Mouse (Mus musculus) intestine, embryonic 15.5 days (tissue): ENCODE data around the gene Kdelc2. TPM values are rescaled to one million over a fixed set of nuclear protein-coding genes. Genes with fewer than 3 reads are reported as not detected.

ENCODE experiments used
- ATAC-seq: fragments of 200-750 bp; cut with Nextera tagmentation; 2 replicates; pipeline ENCODE4 v1.8.0; 2017; ENCODE audit warnings: moderate TSS enrichment, moderate library complexity
- H3K27ac ChIP-seq: fragments of 300-500 bp; sonication (generic); 2 replicates; pipeline ENCODE4 v1.5.1; 2015; ENCODE audit warnings: mild to moderate bottlenecking, inconsistent platforms
- H3K27me3 ChIP-seq: fragments of 300-500 bp; sonication (generic); replicated peaks from 2 replicates; pipeline ENCODE4 v1.6.1; 2015; ENCODE audit warnings: inconsistent platforms
- H3K36me3 ChIP-seq: fragments of 300-500 bp; sonication (generic); 2 replicates; pipeline ENCODE4 v1.6.1; 2015; ENCODE audit warnings: inconsistent platforms
- H3K4me1 ChIP-seq: fragments of 300-500 bp; sonication (generic); replicated peaks from 2 replicates; pipeline ENCODE4 v1.6.1; 2015; ENCODE audit warnings: inconsistent platforms
- H3K4me2 ChIP-seq: fragments of 300-500 bp; sonication (generic); replicated peaks from 2 replicates; pipeline ENCODE4 v1.6.1; 2015; ENCODE audit warnings: mild to moderate bottlenecking, inconsistent platforms
- H3K4me3 ChIP-seq: fragments of 300-500 bp; sonication (generic); replicated peaks from 2 replicates; pipeline ENCODE4 v1.5.1; 2015; ENCODE audit warnings: inconsistent platforms
- H3K9ac ChIP-seq: fragments of 300-500 bp; sonication (generic); 2 replicates; pipeline ENCODE4 v1.6.1; 2015; ENCODE audit warnings: inconsistent platforms
- H3K9me3 ChIP-seq: fragments of 300-500 bp; sonication (generic); 2 replicates; pipeline ENCODE4 v1.6.1; 2016; ENCODE audit warnings: inconsistent platforms
- WGBS: fragments of 180-500 bp; shearing (Covaris S2); methylation state at CpG from one replicate; pipeline ENCODE4 v1.1.7; 2015; 5-methylcytosine and 5-hydroxymethylcytosine counted together
- polyA plus RNA-seq: library from polyadenylated mRNA; unstranded; fragments of >200 nt; fragmentation: Nextera tagmentation; extraction: Ambion mirVana; gene quantifications from 2 replicates; pipeline ENCODE4 v1.2.1, GENCODE M21; 2015

Gene Kdelc2
- polyA plus RNA-seq, 1 experiment from 2014 or later = 33.1 TPM

DNA sequence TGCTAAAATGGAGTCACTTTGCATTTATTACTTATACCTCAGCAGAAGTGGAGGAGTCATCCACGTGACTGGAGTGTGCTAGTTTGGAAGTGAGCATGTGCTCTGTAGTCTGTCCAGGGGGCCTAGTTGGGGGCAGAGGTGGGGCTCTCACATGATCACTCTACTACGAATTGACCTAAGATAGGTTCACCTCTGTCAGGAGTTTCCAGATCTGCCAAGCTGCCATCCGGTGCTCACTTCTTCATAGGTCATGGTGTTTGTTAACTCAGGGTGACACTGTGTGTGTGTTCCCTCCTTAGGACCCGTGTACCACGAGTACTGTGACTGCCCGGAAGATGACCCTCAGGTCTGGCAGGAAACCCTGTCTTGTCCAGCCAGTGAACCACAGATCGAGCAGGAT, 6.3 kb downstream of the Kdelc2 start:
- 78% methylated on average over 7 of the region's 7 CpGs for WGBS
- no peaks in the 10 kb centered on the region for H3K9me3 ChIP-seq
- no peak overlapping the region for H3K27ac ChIP-seq
- H3K4me3 ChIP-seq = no peak overlapping the region
- H3K4me2 ChIP-seq = no peak overlapping the region
- H3K4me1 ChIP-seq = no peaks in the 10 kb centered on the region
- no peaks in the 10 kb centered on the region for H3K36me3 ChIP-seq
- H3K9ac ChIP-seq = no peak overlapping the region
- no peaks in the 10 kb centered on the region for H3K27me3 ChIP-seq
- no peak for ATAC-seq

DNA sequence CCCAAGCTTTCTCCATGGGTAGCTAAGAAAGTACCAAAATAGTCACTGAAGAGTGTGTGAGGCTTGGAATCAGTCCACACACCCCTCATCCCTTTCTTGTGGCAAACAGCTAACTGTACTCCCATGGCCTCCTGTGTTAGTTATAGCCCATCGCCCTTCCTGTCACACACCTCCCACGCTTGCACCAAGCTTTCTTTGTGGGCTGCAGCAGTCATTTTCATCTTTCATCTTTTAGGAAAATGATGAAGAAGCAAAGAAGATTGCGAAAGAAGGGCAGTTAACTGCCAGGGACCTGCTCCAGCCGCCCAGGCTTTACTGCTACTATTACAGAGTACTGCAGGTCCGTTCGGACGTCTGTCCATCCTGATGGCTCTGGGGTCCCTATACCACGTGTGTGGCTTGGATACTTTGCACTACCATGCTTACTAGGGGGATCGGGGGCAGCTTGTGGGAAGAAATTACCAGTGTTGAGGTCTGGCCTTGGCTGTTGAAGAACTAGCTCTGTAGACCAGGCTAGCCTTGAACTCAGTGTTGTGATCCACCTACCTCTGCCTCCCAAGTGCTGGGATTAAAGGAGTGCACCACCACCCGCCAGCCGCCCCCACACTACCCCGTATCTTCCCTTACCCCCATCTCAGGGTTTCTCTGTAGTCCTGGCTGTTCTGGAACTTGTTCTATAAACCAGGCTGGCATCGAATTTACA, 14.0 kb downstream of the Kdelc2 start:
- no peaks in the 10 kb centered on the region for H3K27me3 ChIP-seq
- 78% methylated on average over 13 of the region's 13 CpGs for WGBS
- no peaks in the 10 kb centered on the region for H3K9me3 ChIP-seq
- H3K4me1 ChIP-seq = peaks cover 9% of the 10 kb centered on the region; the same call in 1 of the 2 replicates
- H3K9ac ChIP-seq = no peak overlapping the region
- H3K4me3 ChIP-seq = no peak overlapping the region
- peak; percentile 34; the same call in 1 of the 2 replicates for ATAC-seq
- H3K4me2 ChIP-seq = no peak overlapping the region
- no peak overlapping the region for H3K27ac ChIP-seq
- no peaks in the 10 kb centered on the region for H3K36me3 ChIP-seq

DNA sequence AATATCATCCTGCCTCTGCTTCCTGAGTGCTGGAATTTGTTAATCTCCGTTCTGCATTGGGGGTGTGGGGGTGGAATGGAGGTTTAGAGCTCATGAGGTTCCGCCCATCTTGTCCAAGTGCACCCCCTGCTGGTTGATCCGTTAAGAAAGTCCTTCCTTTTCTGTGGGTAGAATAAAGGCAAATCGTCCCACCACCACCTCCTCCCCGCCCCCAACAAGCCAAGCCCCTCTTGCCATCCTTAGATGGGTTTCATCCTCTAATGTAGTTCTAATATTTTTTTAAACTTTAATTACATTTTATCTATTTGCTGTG, 14.5 kb downstream of the Kdelc2 start:
- H3K4me2 ChIP-seq = no peak overlapping the region
- no peak overlapping the region for H3K27ac ChIP-seq
- ATAC-seq = no peak
- H3K9ac ChIP-seq = no peak overlapping the region
- H3K36me3 ChIP-seq = no peaks in the 10 kb centered on the region
- H3K27me3 ChIP-seq = no peaks in the 10 kb centered on the region
- H3K4me3 ChIP-seq = no peak overlapping the region
- H3K9me3 ChIP-seq = no peaks in the 10 kb centered on the region
- peaks cover 9% of the 10 kb centered on the region; the same call in 1 of the 2 replicates for H3K4me1 ChIP-seq
- 12% methylated on average over 5 of the region's 5 CpGs for WGBS

DNA sequence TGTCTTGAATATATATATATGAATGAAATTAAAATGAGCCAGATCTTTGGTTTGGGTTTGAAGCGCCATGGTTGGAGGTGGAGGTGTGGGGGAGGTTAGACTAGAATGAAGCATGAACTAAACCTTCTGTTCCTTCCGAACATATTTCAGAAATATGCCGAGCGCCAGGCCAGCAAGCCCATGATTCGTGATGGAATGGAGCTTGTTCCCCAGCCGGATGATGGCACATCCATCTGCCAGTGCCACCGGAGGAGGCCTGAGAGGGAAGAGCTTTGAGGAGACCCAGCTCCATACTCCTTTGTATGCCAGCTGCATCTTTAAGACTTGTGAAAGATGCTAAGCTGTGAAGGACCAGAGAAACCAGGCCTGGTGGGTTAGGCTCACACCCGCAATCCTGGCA, 15.7 kb downstream of the Kdelc2 start:
- ATAC-seq = no peak
- Histone ChIP-seq H3K9me3 (no peaks in the 10 kb centered on the region), H3K4me2 (no peak overlapping the region), H3K9ac (no peak overlapping the region), H3K27ac (no peak overlapping the region), H3K36me3 (no peaks in the 10 kb centered on the region), H3K4me3 (no peak overlapping the region), H3K27me3 (no peaks in the 10 kb centered on the region), H3K4me1 (peaks cover 9% of the 10 kb centered on the region; the same call in 1 of the 2 replicates)
- 96% methylated on average over 8 of the region's 8 CpGs for WGBS

DNA sequence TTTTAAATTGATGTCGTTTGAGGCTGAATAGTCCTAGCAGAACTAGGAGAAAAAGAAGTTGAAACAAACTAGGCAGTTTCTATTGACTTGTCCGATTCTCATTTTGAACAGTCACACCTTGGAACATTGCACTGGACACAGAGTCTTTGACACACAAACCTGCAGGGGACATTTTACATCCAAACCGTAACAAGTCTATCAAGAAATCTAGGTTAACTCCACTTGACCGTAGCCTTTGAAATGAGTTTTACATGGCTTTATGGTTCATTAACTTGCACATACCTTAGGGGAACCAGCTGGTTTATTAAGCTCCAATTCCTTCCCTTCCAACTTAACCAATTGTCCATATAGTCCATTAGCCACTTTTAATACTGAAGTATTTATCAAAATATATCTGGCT, 16.9 kb downstream of the Kdelc2 start:
- 97% methylated on average over 4 of the region's 4 CpGs for WGBS
- no peaks in the 10 kb centered on the region for H3K9me3 ChIP-seq

DNA sequence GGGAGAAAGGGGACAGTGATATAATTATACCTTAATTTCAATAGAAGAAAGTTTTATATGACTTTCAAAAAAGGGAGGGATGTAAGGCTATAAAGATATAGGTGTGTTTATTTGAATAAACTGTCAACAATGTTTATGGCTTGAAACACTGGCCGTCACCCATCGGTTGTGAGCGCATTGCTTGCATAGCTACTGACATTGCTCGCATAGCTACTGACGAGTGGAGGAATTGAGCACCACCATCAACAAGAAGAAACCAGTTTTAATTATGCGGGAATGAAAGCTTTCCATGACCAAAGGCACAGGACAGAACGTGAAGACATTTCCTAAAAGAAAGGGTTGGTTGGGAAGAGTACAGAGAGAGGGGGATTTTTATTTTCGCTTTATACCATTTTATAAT, 17.3 kb downstream of the Kdelc2 start:
- H3K9ac ChIP-seq = no peak overlapping the region
- no peak for ATAC-seq
- WGBS = 80% methylated on average over 8 of the region's 8 CpGs

More for the DNA sequence above, 16.9 kb downstream of the Kdelc2 start:
- Histone ChIP-seq H3K9ac (no peak overlapping the region), H3K4me1 (peaks cover 10% of the 10 kb centered on the region; the same call in 1 of the 2 replicates), H3K36me3 (no peaks in the 10 kb centered on the region), H3K4me3 (no peak overlapping the region), H3K27me3 (no peaks in the 10 kb centered on the region), H3K4me2 (no peak overlapping the region), H3K27ac (no peak overlapping the region)
- ATAC-seq = no peak

DNA sequence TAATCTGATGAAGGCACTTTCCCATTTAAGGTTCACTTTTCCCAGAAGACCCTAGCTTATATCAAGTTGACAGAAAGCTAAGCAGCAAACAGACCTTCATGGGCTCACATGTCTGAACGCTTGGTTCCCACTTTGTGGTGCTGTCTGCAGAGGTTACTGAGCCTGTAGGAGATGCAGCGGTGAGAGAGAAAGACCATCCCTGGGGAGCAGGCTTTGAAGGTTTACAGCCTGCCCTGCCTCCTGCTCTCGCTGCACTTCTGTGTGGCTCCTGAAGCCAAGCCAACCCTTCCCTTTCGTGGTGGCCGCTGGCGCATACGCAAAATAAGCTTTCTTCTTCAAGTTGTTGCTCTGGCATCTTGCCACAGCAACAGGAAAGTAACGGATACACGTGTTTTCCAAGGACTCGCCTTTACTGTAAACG, 18.5 kb downstream of the Kdelc2 start, which contains the start of gene 4930550C14Rik:
4930550C14Rik (plus strand) TSS at position 35 of the 421 bp plus-strand sequence.
- H3K9ac ChIP-seq = peak within 1 kb of the TSS; percentile 13; the same call in 1 of the 2 replicates
- H3K4me3 ChIP-seq = 0 out of 2 replicates have a peak within 1 kb of the TSS, but pooled peaks have one; percentile 4
- WGBS = 13% methylated on average over 11 of the region's 11 CpGs

More for the DNA sequence above, 17.3 kb downstream of the Kdelc2 start:
- no peak overlapping the region for H3K4me3 ChIP-seq
- no peak overlapping the region for H3K4me2 ChIP-seq
- H3K9me3 ChIP-seq = no peaks in the 10 kb centered on the region
- H3K27me3 ChIP-seq = no peaks in the 10 kb centered on the region
- no peaks in the 10 kb centered on the region for H3K36me3 ChIP-seq
- H3K27ac ChIP-seq = no peak overlapping the region
- H3K4me1 ChIP-seq = peaks cover 10% of the 10 kb centered on the region; the same call in 1 of the 2 replicates

DNA sequence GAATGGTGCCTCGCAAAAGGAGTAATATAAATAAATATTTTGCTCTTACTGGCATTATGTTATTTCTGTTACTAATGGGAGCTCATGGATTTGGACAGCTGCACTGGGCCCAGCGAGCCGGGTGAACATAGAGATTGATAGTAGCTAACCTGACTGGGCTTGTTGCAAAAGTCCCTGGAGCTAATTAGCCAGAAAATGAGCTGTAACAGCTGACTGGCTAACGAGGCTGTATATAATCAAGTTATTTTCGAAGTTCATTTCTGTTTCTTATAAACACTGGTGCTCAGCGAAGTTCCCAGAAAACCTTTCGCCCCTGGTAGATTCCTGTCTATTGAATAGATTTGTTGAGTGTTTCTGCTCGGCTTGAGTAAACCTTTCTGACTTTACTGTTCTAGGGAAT, 19.2 kb downstream of the Kdelc2 start:
- Histone ChIP-seq H3K27ac (peak overlapping the region; percentile 62), H3K4me1 (peaks cover 10% of the 10 kb centered on the region; the same call in 1 of the 2 replicates), H3K9ac (no peak overlapping the region), H3K36me3 (no peaks in the 10 kb centered on the region), H3K9me3 (no peaks in the 10 kb centered on the region), H3K4me2 (peak overlapping the region; percentile 46; the same call in 1 of the 2 replicates), H3K4me3 (no peak overlapping the region), H3K27me3 (no peaks in the 10 kb centered on the region)
- WGBS = 68% methylated on average over 8 of the region's 8 CpGs
- ATAC-seq = no peak

More for the DNA sequence above, 18.5 kb downstream of the Kdelc2 start, which contains the start of gene 4930550C14Rik:
- peak within 1 kb of the TSS; percentile 62 for H3K27ac ChIP-seq
- peak; percentile 44; the same call in 1 of the 2 replicates for ATAC-seq
- no peaks in the 10 kb centered on the region for H3K9me3 ChIP-seq
- H3K4me2 ChIP-seq = peak within 1 kb of the TSS; percentile 46
- no peaks in the 10 kb centered on the region for H3K27me3 ChIP-seq
- peaks cover 10% of the 10 kb centered on the region; the same call in 1 of the 2 replicates for H3K4me1 ChIP-seq
- H3K36me3 ChIP-seq = no peaks in the 10 kb centered on the region

DNA sequence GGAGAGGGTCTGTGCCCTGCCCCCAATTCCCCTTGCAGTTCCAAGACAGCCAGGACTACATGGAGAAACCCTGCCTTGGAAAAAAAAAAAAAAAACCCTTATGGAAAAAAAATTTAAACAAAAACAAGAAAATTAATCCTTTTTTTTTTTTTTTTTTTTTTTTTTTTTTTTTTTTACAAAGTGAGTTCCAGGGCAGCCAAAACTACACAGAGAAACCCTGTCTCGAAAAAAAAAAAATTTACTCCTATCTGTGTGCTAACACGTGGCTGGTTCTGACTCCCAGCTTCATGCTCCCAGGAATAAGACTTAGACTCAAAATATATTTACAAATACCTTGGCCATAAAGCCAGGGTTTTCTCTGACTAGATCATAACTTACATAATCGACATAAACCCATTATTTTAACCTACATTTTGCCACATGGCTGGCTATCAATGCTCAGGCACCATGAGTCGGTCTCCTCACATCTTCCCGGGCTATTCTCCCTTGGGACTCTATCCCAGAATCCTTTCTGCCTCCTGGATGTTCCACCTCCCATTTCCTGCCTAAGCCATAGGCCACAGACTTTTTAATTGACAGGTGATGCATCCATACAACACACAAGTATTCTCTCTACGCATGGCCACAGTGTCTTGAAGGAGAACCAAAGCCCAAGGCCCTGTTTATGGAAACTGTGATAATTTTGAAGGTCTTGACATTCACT, 20.4 kb downstream of the Kdelc2 start:
- Histone ChIP-seq H3K9ac (no peak overlapping the region), H3K4me3 (no peak overlapping the region), H3K4me1 (peaks cover 10% of the 10 kb centered on the region; the same call in 1 of the 2 replicates), H3K27ac (no peak overlapping the region), H3K36me3 (no peaks in the 10 kb centered on the region), H3K9me3 (no peaks in the 10 kb centered on the region), H3K27me3 (no peaks in the 10 kb centered on the region), H3K4me2 (no peak overlapping the region)
- no peak for ATAC-seq
- 86% methylated on average over 6 of the region's 6 CpGs for WGBS

DNA sequence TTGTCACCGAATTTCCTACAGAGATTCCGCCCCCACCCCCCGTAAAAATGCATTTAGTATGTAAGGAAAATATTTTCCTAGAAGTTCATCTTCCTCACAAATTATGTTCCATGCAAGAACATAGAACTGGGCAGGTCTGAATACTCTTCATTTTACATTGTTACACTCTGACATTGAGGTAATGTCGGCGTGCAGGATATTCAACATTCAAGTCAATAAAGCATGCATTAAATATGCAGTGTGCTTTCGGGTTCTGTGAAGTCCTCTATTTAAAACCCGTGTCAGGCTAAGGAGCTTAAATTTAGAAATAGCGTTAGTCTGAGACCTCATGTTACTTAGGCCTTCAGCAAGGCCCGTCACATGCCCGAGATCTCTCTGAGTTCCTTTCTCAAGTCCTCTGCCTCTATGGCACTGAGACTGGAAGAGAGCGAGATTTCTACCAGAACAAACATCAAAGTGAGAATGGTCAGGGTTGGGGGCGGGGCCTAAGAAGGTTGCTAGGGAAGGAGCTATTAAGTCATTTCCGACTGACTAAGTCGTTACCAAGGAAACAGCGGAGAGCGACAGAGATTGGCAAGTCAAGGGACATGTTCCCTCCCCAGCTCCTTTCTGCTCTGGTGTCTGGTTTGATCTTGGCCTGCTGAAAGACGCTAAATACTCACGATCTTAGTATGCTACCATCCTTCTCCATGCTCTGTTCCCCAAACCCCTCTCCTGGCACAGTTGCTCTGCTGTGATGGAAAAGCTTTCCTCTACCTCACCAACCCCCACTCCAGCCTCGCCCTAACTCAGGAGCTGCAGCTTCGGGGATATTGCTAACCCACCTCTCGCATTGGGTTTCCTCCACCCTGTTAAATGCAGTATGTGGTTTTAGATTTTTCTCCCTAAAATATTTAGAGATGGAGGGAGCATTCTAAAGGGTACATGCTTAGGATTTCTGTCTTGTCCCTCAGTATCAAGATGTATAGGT, 21.2 kb downstream of the Kdelc2 start:
- peaks cover 10% of the 10 kb centered on the region; the same call in 1 of the 2 replicates for H3K4me1 ChIP-seq
- H3K27me3 ChIP-seq = no peaks in the 10 kb centered on the region
- no peaks in the 10 kb centered on the region for H3K9me3 ChIP-seq
- ATAC-seq = peak; percentile 87
- peak overlapping the region; percentile 35 for H3K4me3 ChIP-seq
- H3K9ac ChIP-seq = no peak overlapping the region
- WGBS = 22% methylated on average over 21 of the region's 21 CpGs
- peak overlapping the region; percentile 4; the same call in 1 of the 2 replicates for H3K27ac ChIP-seq
- H3K36me3 ChIP-seq = no peaks in the 10 kb centered on the region
- H3K4me2 ChIP-seq = peak overlapping the region; percentile 65

DNA sequence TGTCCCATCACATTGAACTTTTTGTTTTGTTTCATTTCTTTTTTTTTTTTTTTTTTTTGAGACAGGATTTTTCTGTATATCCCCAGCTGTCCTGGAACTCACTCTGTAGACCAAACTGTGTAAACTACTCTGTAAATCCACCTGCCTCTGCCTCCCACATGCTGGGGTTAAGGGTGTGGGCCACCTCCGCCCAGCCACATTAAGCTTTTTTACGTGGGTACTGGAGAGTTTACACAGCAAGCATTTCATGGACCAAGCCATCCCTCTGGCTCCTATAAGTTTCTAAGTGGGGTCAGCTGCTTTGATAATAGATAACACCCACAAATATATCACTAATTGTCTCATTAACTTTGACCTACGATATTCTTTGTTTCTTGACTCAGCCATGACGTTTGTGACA, 24.7 kb downstream of the Kdelc2 start:
- no peak overlapping the region for H3K27ac ChIP-seq
- H3K36me3 ChIP-seq = no peaks in the 10 kb centered on the region
- 61% methylated on average over 4 of the region's 4 CpGs for WGBS
- no peak overlapping the region for H3K4me2 ChIP-seq
- H3K4me1 ChIP-seq = 0 out of 2 replicates have a peak, but pooled peaks cover 2% of the 10 kb centered on the region
- H3K27me3 ChIP-seq = no peaks in the 10 kb centered on the region
- H3K4me3 ChIP-seq = no peak overlapping the region
- ATAC-seq = no peak
- no peaks in the 10 kb centered on the region for H3K9me3 ChIP-seq
- H3K9ac ChIP-seq = no peak overlapping the region
